Mouse (Mus musculus) ovary, adult 18-20 months (tissue): ENCODE results near the gene Babam2.
A peak's percentile ranks its signal among the peaks of the same experiment; 100 is the strongest.

Experiments
- DNase-seq: peaks from one replicate; pipeline ENCODE4 v3.0.0; 2022; ENCODE audit warnings: low spot score, mixed read lengths

Gene Babam2

DNA sequence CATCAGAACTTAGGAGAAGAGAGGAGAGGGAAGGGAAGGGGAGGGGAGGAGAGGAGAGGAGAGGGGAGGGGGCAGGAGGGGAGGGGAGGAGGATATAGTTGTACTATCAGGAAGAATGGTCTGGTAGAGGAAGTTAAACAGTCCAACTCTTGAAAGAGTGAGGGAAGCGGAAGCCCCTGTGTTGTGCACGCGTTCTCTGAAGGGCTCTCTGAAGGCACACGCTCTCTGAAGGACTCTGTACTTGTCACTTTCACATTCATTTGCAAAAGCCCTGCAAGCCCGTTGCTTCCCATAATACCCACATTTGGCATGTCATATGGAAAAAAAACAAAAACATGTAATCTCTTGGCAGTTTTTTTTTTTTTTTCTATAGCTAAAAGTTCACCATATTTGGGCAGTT lies 190.1 kb downstream of the Babam2 start:
- DNase-seq = no peak

DNA sequence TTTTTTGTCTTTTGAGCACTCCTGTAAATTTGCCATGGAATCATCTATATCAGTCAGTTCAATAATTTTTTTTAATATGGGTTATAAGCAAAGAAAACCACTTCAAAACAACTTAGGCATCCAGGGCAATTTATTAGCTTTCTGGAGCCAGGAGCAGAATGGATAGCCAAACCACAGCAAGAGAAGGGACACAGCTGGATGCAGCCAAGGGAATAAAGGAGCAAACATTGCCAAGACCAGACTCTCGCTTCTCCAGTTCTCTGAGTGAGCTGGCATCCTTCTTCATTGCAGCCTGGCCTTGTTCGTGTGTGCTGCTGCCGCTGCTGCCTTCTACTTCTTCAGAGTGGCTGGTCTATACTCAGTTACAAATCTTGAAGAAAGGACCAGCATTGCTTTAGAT lies 190.9 kb downstream of the Babam2 start:
- DNase-seq = peak; percentile 60

GRCm38 (mm10) chr5:31892631-31893030 lies 195.1 kb downstream of the Babam2 start:
- no peak for DNase-seq

DNA sequence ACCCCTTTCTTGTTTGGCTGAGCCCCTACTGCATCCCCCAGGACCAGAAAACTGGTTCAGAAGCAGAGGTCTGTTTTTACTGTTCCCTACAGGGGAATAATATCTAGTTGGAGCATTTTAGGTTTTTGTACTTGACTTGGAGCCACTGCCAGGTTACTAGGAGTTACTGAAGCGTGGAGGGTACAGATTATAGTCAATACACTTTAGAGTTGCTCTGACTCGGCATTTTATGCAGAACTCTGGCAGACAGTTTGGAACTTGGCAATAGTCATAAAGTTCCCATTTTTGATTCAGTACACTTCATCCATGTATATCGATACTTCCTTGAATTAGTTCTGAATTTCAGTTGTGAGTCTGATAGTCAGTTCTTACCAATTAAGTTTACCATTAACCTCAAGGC lies 202.4 kb downstream of the Babam2 start:
- no peak for DNase-seq

GRCm38 (mm10) chr5:31902144-31902543 lies 204.7 kb downstream of the Babam2 start:
- no peak for DNase-seq

- DNase-seq = no peak
Observed at GRCm38 (mm10) chr5:31902891-31903290, 205.4 kb downstream of the Babam2 start.

GRCm38 (mm10) chr5:31904968-31905683 lies 207.6 kb downstream of the Babam2 start:
- no peak for DNase-seq

DNA sequence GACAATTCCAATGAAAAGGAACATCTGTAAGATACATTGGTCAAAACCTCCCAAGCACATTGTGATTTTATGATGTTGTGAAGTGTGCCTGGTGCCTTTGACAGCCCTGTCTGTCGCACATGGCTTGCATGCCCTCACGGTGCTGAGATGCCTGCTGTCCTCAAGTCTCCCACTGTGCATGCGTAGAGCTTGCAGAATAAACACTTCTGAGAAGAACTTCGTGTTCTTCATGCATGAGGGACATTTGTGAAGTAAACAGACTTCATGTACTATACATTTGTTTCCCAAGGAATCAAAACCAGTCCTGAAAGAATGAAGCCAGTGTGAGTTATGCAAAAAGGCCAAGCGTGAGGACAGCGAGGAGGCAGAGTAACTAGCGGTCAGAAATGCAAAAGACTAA lies 208.3 kb downstream of the Babam2 start:
- DNase-seq = no peak

- no peak for DNase-seq
Observed at GRCm38 (mm10) chr5:31906286-31906951, 208.9 kb downstream of the Babam2 start.

- no peak for DNase-seq
Observed at GRCm38 (mm10) chr5:31907959-31908358, 210.5 kb downstream of the Babam2 start.

DNA sequence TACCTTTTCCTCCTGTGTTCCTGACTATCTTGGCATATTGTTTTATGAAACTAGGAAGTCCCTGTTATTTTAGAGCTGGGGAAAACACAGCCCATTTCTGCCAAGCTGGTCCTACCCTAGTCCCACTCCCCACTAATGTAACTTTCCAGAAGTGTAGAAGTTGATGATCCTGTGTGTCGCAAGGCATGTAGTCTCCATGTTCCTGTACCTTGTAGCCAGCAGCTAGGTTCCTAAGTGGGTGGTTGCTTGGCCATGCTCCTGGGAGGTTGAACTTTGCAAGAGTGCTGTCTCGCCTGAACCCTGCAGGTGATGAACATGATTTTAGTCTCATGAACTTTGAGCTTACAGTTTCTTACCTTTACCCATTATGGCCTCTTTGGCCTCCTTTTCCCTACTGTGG lies 211.3 kb downstream of the Babam2 start:
- no peak for DNase-seq

DNA sequence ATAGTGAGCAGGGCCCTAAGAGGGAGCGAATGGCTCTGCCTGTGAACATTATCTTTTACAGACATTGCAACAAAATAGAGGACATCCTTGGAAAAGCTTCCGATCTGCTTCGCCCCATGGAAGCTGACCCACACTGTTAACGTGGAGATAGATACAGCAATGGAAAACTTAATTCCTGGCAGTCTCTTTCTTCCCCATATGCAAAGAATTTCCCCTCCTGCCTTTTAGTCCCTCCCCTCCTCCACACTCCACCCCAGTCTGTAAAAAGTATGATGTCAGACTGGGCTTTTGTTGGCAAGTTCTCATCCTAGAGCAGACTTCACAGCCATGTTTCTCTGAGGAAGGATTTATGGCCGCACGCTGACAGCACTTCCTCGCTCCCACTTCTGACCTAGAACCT lies 218.8 kb downstream of the Babam2 start:
- DNase-seq = no peak

DNA sequence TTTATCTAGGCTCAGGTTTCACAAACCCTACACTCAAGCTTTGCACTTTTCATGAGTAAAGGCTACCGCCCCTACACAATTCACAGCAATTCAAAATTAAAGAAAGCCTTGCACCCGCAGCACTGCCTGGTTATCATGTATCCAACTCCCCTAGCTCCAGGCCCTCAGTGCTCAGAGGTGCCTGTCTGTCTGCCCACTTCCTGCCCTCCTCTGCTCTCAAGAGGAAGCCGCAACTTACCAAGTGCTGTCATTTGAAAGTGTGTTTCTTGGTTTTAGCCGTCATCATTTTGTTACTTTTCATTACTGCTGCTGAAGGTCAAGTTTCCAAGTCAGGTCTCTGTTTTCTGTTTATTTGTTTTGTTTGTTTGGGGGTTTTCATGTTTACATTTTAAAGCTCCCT lies 221.1 kb downstream of the Babam2 start:
- DNase-seq = no peak

GRCm38 (mm10) chr5:31920129-31920528 lies 222.6 kb downstream of the Babam2 start:
- no peak for DNase-seq

- DNase-seq = no peak
Observed at GRCm38 (mm10) chr5:31920890-31921289, 223.4 kb downstream of the Babam2 start.

- DNase-seq = no peak
Observed at GRCm38 (mm10) chr5:31924075-31924474, 226.6 kb downstream of the Babam2 start.

GRCm38 (mm10) chr5:31926551-31926950 lies 229.1 kb downstream of the Babam2 start:
- no peak for DNase-seq

DNA sequence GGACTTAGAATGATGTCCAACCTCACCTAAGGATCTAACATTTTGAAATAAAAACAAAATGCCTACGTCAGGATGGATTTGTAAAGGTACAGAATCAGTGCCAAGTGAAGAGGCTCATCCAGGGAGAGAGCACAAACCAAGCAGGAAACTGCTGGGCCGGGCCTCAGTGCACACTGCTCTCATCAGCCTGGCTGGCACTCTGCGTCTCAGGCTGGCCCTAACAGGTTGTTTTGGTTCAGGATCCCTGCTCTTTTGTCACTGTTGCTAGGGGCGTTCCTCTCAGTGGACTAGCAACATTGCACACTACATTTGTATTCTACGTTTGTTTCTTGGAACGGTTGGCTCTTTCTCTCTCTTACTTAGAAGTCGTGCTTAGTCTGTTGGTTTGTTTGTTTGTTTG lies 231.5 kb downstream of the Babam2 start:
- DNase-seq = no peak

- no peak for DNase-seq
Observed at GRCm38 (mm10) chr5:31931127-31931625, 233.7 kb downstream of the Babam2 start.

DNA sequence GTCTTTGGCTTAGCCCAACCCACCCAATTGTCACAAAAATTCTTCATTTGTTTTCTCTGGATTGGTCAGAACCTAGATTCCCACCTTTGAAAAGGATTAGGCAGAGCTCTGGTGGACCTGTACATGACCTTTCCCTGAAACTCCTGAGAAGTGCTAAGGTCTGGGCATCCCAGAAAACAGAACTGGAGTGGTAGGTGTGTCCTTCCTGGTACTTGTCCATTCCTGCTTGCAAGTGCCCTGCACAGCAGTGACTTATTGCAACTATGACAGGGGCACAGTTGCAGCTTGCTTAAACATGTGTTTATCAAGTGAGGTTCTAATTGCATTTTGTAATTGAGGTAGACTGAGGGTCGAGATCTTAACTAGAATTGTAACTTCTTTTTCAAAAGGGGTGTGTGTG lies 234.2 kb downstream of the Babam2 start:
- DNase-seq = no peak

DNA sequence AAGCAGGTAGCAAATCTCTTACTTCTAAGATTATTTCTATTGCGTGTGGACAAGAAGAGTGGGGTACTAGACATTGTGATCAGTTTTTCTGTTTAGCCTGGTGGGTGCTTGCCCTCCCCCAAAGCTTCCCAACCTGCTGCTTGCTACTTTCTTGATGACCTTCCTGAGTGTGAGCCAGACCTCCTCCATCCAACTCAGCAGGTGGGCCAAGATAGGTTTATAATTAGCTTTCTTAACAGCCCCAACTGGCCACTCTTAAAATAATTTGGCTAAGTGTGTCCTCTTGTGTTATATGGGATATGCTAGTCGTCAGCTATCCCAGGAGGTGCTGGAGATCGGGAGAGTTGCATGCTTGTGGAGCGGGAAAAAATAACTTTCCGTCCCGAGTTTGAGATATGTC lies 235.8 kb downstream of the Babam2 start:
- DNase-seq = no peak

- no peak for DNase-seq
Observed at GRCm38 (mm10) chr5:31934397-31934796, 236.9 kb downstream of the Babam2 start.

- DNase-seq = no peak
Observed at GRCm38 (mm10) chr5:31935936-31936335, 238.5 kb downstream of the Babam2 start.

DNA sequence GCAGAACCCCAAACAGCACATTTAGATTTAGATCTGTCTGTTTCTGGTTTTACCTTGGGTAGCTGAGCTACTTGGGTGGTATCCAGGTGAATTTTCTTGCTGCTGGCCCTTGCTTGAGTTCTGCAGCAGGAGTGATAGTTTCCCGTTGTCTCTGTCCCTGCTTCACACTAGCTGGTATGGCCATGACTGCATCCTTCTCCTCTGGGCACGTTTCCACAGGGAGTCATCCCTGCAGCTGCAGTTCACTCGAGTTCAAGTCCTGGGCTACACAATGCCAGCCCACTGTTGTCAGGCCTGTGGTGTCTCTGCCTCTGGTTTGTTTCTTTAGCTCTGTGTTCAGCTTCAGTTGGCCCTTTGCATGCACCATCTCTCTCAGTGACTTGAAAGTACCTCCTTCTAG lies 239.0 kb downstream of the Babam2 start:
- DNase-seq = no peak
